Mouse (Mus musculus) midbrain, embryonic 14.5 days (tissue): Measurements from ENCODE around the gene Bdkrb1. TPM values are rescaled to one million over a fixed set of nuclear protein-coding genes. Genes with fewer than 3 reads are reported as not detected.

Source experiments
- ATAC-seq: fragments of 200-750 bp; cut with Nextera tagmentation; 2 replicates; pipeline ENCODE4 v1.8.0; 2017; ENCODE audit warnings: moderate number of reproducible peaks, moderate library complexity; ENCODE audit not compliant: low FRiP score, low TSS enrichment
- DNase-seq: peaks from one replicate; pipeline ENCODE4 v3.0.0-alpha.2; 2015
- H3K27ac ChIP-seq: fragments of 300-500 bp; sonication (generic); replicated peaks from 2 replicates; pipeline ENCODE4 v1.5.1; 2014; ENCODE audit warnings: mild to moderate bottlenecking, low read depth, low read length, moderate library complexity
- H3K27me3 ChIP-seq: fragments of 300-500 bp; sonication (generic); 2 replicates; pipeline ENCODE4 v1.6.1; 2014; ENCODE audit warnings: low read length, control low read depth, mixed read lengths; ENCODE audit not compliant: control insufficient read depth, insufficient read depth
- H3K36me3 ChIP-seq: fragments of 300-500 bp; sonication (generic); 2 replicates; pipeline ENCODE4 v1.6.1; 2014; ENCODE audit warnings: low read length, control low read depth; ENCODE audit not compliant: control insufficient read depth, insufficient read depth
- H3K4me1 ChIP-seq: fragments of 300-500 bp; sonication (generic); 2 replicates; pipeline ENCODE4 v1.6.1; 2014; ENCODE audit warnings: mild to moderate bottlenecking, antibody characterized with exemption, low read length, control low read depth; ENCODE audit not compliant: control insufficient read depth, insufficient read depth
- H3K4me2 ChIP-seq: fragments of 300-500 bp; sonication (generic); 2 replicates; pipeline ENCODE4 v1.6.1; 2014; ENCODE audit warnings: mild to moderate bottlenecking, low read length, moderate library complexity
- H3K4me3 ChIP-seq: fragments of 300-500 bp; sonication (generic); replicated peaks from 2 replicates; pipeline ENCODE4 v1.5.1; 2014; ENCODE audit warnings: low read depth, low read length
- H3K9ac ChIP-seq: fragments of 300-500 bp; sonication (generic); replicated peaks from 2 replicates; pipeline ENCODE4 v1.6.1; 2014; ENCODE audit warnings: mild to moderate bottlenecking, low read length, moderate library complexity
- H3K9me3 ChIP-seq: fragments of 300-500 bp; sonication (generic); 2 replicates; pipeline ENCODE4 v1.6.1; 2016; ENCODE audit warnings: low read length, control low read depth, mixed read lengths; ENCODE audit not compliant: control insufficient read depth
- WGBS: fragments of 180-500 bp; shearing (Covaris S2); extraction: QIAGEN DNeasy Blood & Tissue Kit; methylation state at CpG from one replicate; pipeline ENCODE4 v1.1.7; 2014; 5-methylcytosine and 5-hydroxymethylcytosine counted together
- polyA plus RNA-seq: library from polyadenylated mRNA; unstranded; fragments of >200 nt; fragmentation: Nextera tagmentation; extraction: Ambion mirVana; gene quantifications from 2 replicates; pipeline ENCODE4 v1.2.1, GENCODE M21; 2014

Gene Bdkrb1
- polyA plus RNA-seq, 1 experiment from 2014 or later = not detected

- DNase-seq (no peak), ATAC-seq (no peak)
- H3K9me3 ChIP-seq = no peaks in the 10 kb centered on the region
- 5% methylated on average over 8 of the region's 8 CpGs for WGBS
- no peak overlapping the region for H3K4me3 ChIP-seq
- no peaks in the 10 kb centered on the region for H3K27me3 ChIP-seq
- H3K9ac ChIP-seq = no peak overlapping the region
- 0 out of 2 replicates have a peak, but pooled peaks cover 3% of the 10 kb centered on the region for H3K4me1 ChIP-seq
- H3K36me3 ChIP-seq = no peaks in the 10 kb centered on the region
- no peak overlapping the region for H3K27ac ChIP-seq
- no peak overlapping the region for H3K4me2 ChIP-seq
Measured at GRCm38 (mm10) chr12:105605212-105605611, 2.3 kb downstream of the Bdkrb1 start.

DNA sequence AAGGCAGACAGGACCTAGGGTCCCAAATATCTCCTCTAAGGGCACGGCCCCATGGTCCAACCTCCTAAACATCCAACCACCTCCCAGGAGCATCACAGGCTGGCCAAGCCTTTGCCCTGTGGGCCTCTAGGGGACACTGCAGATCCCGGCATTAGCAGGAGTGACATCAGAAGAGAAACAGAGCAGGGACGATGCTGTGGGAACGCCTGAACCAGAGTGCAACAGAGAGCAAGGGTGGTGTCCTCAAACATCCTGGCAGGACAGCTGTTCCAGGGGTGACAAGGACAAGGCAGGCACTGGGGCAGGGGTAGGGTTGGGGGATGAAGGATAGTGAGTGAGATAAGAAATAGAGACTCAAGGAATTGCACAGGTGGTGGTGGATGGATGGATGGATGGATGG lies 4.0 kb downstream of the Bdkrb1 start:
- Histone ChIP-seq H3K36me3 (no peaks in the 10 kb centered on the region), H3K9me3 (no peaks in the 10 kb centered on the region), H3K4me3 (no peak overlapping the region), H3K4me2 (no peak overlapping the region), H3K9ac (no peak overlapping the region), H3K27me3 (no peaks in the 10 kb centered on the region), H3K27ac (no peak overlapping the region), H3K4me1 (0 out of 2 replicates have a peak, but pooled peaks cover 3% of the 10 kb centered on the region)
- 83% methylated on average over 4 of the region's 4 CpGs for WGBS
- no peak for ATAC-seq
- DNase-seq = no peak

DNA sequence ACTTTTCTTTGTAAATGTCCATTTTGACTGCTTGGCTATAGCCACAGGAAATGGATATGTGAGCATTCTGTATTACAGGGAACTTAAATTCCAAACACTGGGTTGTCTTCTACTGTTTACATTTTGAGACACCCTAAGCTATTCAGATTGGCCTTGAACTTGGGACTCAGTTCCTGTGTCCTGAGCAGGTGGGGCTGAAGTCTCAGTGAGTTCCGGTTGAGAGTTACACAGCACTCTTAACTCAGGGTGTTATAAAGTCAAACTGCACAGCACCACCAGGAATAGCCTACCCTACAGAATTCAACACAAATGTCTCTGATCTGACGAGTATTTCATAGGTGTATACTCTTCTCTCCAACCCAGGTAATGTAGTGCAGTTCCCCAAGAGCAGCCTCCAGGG lies 8.2 kb downstream of the Bdkrb1 start:
- H3K27me3 ChIP-seq = no peaks in the 10 kb centered on the region
- WGBS = 93% methylated on average over 2 of the region's 2 CpGs

DNA sequence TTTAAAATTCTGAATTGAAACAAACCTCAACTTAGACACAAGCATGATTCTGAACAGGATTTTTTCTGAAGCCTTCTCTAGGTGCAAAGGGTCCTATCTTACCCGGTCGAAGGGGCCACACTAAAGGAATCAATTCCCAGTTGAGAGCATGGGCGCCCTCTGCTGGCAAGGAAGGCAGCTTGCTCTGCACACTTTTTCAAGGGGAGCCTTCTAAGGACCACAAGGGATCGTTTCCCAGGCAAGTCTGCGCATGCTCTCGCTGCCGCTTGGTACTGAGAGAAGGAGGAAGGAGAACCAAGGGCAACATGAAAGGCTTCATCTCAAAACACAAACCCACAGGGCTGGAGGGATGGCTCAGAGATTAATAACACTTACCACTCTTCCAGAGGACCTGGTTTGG lies 8.9 kb downstream of the Bdkrb1 start:
- peaks cover 22% of the 10 kb centered on the region for H3K36me3 ChIP-seq
- no peak overlapping the region for H3K4me3 ChIP-seq
- H3K4me2 ChIP-seq = no peak overlapping the region
- no peaks in the 10 kb centered on the region for H3K4me1 ChIP-seq
- ATAC-seq = peak; percentile 31; the same call in 1 of the 2 replicates
- no peak overlapping the region for H3K9ac ChIP-seq
- no peak overlapping the region for H3K27ac ChIP-seq
- H3K9me3 ChIP-seq = no peaks in the 10 kb centered on the region
- no peaks in the 10 kb centered on the region for H3K27me3 ChIP-seq
- 12% methylated on average over 7 of the region's 7 CpGs for WGBS
- DNase-seq = peak; percentile 92

More for the DNA sequence above, 8.2 kb downstream of the Bdkrb1 start:
- H3K4me3 ChIP-seq = no peak overlapping the region
- ATAC-seq (no peak), DNase-seq (no peak)
- H3K27ac ChIP-seq = no peak overlapping the region
- no peak overlapping the region for H3K4me2 ChIP-seq
- H3K9me3 ChIP-seq = no peaks in the 10 kb centered on the region
- H3K36me3 ChIP-seq = peaks cover 15% of the 10 kb centered on the region
- no peak overlapping the region for H3K9ac ChIP-seq
- H3K4me1 ChIP-seq = no peaks in the 10 kb centered on the region

GRCm38 (mm10) chr12:105613559-105613958 lies 10.7 kb downstream of the Bdkrb1 start:
- H3K9me3 ChIP-seq = no peaks in the 10 kb centered on the region
- no peak for DNase-seq
- H3K9ac ChIP-seq = no peak overlapping the region
- no peak overlapping the region for H3K27ac ChIP-seq
- no peaks in the 10 kb centered on the region for H3K4me1 ChIP-seq
- no peak overlapping the region for H3K4me3 ChIP-seq
- no peak for ATAC-seq
- H3K27me3 ChIP-seq = no peaks in the 10 kb centered on the region
- peaks cover 40% of the 10 kb centered on the region for H3K36me3 ChIP-seq
- WGBS = 92% methylated on average over 10 of the region's 10 CpGs
- H3K4me2 ChIP-seq = no peak overlapping the region

DNA sequence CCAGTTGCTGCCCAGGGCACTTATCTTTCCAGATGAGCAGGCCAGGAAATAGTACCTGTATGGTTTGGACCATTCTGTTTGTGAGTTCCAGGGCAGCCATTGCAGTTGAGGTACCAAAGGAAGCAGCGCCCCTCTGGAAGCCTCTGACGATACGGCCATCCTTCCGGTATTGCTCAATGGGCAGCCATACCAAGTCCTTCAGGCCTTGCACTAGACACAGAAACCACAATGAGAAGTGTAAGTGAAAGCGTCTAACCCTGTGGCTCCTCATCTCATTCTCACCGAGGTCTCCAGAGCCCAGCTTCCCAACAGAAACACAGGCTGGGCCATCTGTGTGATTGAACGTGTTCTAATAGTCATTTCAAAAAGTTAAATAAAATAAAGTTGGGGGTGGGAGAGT lies 19.2 kb downstream of the Bdkrb1 start:
- ATAC-seq = no peak

DNA sequence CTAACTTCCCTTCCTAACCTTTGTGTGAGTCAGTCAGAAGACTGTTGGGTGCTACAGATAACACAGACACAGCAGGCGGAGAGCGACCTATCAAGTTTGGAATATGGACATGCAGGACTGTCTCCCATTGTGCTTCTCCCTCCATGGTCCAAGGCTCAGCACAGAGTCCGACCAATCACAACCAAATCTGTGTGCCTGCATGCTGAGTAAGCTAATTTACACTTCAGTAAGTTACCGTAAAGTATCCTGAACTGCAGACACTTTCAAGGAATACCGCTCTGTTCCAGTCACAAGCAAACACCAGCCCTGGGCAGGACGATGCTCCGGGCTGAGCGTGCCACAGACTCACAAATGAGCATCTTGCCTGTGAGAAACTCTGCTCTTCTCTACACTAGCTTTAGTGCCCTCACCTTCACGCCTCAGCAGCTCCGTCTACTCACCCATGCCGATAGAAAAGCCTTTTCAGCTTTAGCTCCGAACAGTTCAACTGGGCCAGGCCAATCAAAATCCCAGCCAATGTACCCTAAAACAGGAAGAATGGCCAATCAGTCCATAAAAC lies 20.2 kb downstream of the Bdkrb1 start:
- H3K4me3 ChIP-seq = no peak overlapping the region
- no peak overlapping the region for H3K27ac ChIP-seq
- H3K36me3 ChIP-seq = peaks cover 81% of the 10 kb centered on the region
- no peaks in the 10 kb centered on the region for H3K27me3 ChIP-seq
- DNase-seq (no peak), ATAC-seq (no peak)
- no peak overlapping the region for H3K4me2 ChIP-seq
- no peaks in the 10 kb centered on the region for H3K9me3 ChIP-seq
- H3K4me1 ChIP-seq = no peaks in the 10 kb centered on the region
- 42% methylated on average over 12 of the region's 12 CpGs for WGBS
- no peak overlapping the region for H3K9ac ChIP-seq

More for the DNA sequence above, 19.2 kb downstream of the Bdkrb1 start:
- Histone ChIP-seq H3K4me3 (no peak overlapping the region), H3K4me2 (no peak overlapping the region), H3K4me1 (no peaks in the 10 kb centered on the region), H3K36me3 (peaks cover 83% of the 10 kb centered on the region), H3K9ac (no peak overlapping the region), H3K27ac (no peak overlapping the region), H3K9me3 (no peaks in the 10 kb centered on the region), H3K27me3 (no peaks in the 10 kb centered on the region)
- WGBS = 92% methylated on average over 7 of the region's 7 CpGs
- DNase-seq = no peak

DNA sequence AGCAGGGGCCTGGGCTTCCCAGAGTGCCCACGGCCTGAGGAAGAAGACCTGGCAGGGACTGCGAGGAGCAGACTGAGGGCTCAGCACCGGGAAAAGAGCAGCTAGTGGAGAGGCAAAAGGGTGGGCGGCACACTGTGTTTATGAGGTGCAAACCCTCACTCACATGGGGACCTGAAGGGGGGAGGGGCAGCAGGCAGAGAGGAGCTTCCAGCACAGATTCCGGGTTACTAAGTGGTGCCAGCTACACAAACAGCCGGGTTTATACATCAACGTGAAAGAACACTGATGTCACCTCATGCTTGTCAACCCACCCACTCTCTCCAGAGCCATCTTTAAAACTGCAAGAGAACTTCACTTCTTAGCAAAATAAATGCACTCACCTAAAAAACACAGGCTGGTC lies 22.9 kb downstream of the Bdkrb1 start:
- ATAC-seq (no peak), DNase-seq (no peak)
- H3K4me3 ChIP-seq = no peak overlapping the region
- H3K4me1 ChIP-seq = no peaks in the 10 kb centered on the region
- H3K9ac ChIP-seq = no peak overlapping the region
- no peaks in the 10 kb centered on the region for H3K9me3 ChIP-seq
- no peaks in the 10 kb centered on the region for H3K27me3 ChIP-seq
- peaks cover 67% of the 10 kb centered on the region for H3K36me3 ChIP-seq
- H3K4me2 ChIP-seq = no peak overlapping the region
- WGBS = 81% methylated on average over 7 of the region's 7 CpGs
- H3K27ac ChIP-seq = no peak overlapping the region

- DNase-seq (no peak), ATAC-seq (no peak)
- no peaks in the 10 kb centered on the region for H3K9me3 ChIP-seq
- H3K36me3 ChIP-seq = peaks cover 73% of the 10 kb centered on the region
- H3K27ac ChIP-seq = no peak overlapping the region
- no peaks in the 10 kb centered on the region for H3K27me3 ChIP-seq
- H3K9ac ChIP-seq = no peak overlapping the region
- no peak overlapping the region for H3K4me3 ChIP-seq
- no peak overlapping the region for H3K4me2 ChIP-seq
- 95% methylated on average over 13 of the region's 13 CpGs for WGBS
- H3K4me1 ChIP-seq = no peaks in the 10 kb centered on the region
Measured at GRCm38 (mm10) chr12:105634374-105635067, 31.6 kb downstream of the Bdkrb1 start.
